Mouse (Mus musculus) leukemia stem cell, adult 10-12 weeks (primary cell): ENCODE results near the gene Mak. TPM values are rescaled to one million over a fixed set of nuclear protein-coding genes. Genes with fewer than 3 reads are reported as not detected.

ENCODE experiments used
- polyA plus RNA-seq: library from polyadenylated mRNA; stranded (reverse); fragments of >175 nt; gene quantifications from 2 replicates; pipeline ENCODE4 v1.2.3, GENCODE M21; 2012; ENCODE audit warnings: low replicate concordance

Gene Mak
- 0.06 and 0.09 TPM in 2 replicates for polyA plus RNA-seq

GRCm38 (mm10) chr13:41079421-41079780 is at the start of gene Mak:
Gene Mak, minus strand, starts transcription at chr13:41079706.

GRCm38 (mm10) chr13:41113940-41114339 is 34.4 kb upstream of the Mak start, which contains the start of gene Sycp2l:
Gene Sycp2l, plus strand, starts transcription at chr13:41114307.

GRCm38 (mm10) chr13:41110935-41111334 is 31.4 kb upstream of the Mak start, which contains the start of gene Gcm2:
Gene Gcm2, minus strand, starts transcription at chr13:41111035.

GRCm38 (mm10) chr13:41015829-41016634 is 63.5 kb downstream of the Mak start, which contains the start of gene Tmem14c:
Gene Tmem14c, plus strand, starts transcription at chr13:41016292.

GRCm38 (mm10) chr13:41000926-41001639 is 78.4 kb downstream of the Mak start, which contains the start of gene Pak1ip1:
Gene Pak1ip1, plus strand, starts transcription at chr13:41001023.

Other genes with a start within 250 kb of the Mak start
- gene Gcnt2, start 220.0 kb downstream of the Mak start, polyA plus RNA-seq: 0.48 and 1.2 TPM in 2 replicates
- gene Pak1ip1, start 78.7 kb downstream of the Mak start, polyA plus RNA-seq: 45.6 and 68.6 TPM in 2 replicates
- gene Tmem14c, start 63.4 kb downstream of the Mak start, polyA plus RNA-seq: 31.1 and 589 TPM in 2 replicates
- not detected in 2 replicates for gene Gcm2, start 31.3 kb upstream of the Mak start, polyA plus RNA-seq
- not detected in 2 replicates for gene Sycp2l, start 34.6 kb upstream of the Mak start, polyA plus RNA-seq
- not detected in 2 replicates for gene Elovl2, start 140.7 kb upstream of the Mak start, polyA plus RNA-seq
- 2.1 and 3.7 TPM in 2 replicates for gene Smim13, start 170.1 kb upstream of the Mak start, polyA plus RNA-seq
- not detected in 2 replicates for gene Gm17364, start 194.3 kb upstream of the Mak start, polyA plus RNA-seq